Mouse (Mus musculus): ENCODE measurements around the gene Clic4.

DNA sequence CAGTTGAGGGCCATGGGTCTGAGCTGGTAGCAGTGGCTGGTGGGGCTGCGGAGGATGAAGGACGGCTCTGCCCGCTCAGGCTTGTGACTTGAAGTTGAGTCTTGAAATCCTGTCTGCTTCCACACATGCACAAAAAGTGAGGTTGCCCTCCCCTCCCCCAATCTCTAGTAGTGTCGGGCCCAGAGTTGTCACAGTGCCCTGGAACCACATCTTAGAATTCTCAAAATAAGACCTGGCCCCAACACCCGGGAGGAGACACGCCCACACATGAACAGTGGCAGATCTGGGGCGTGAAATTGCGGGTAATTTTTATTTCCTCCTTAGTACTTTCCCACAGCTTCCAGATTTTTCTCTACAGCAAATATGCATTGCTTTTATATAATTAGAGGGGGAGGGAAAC lies 74.8 kb downstream of the Clic4 start:
- no peak for TF ChIP-seq CTCF (IDR thresholded peaks at IDR 0.05; ENCODE audit: control insufficient read depth, insufficient read depth, insufficient read length)
- TF ChIP-seq CEBPB (IDR thresholded peaks at IDR 0.05; ENCODE audit: low read depth), result no peak
- TF ChIP-seq FOSL1 (IDR thresholded peaks at IDR 0.05; ENCODE audit: insufficient read depth, low read length, poor library complexity, severe bottlenecking), result no peak

Measured in C2C12 (cell line).